Mouse (Mus musculus) forebrain, embryonic 13.5 days (tissue): ENCODE data around the gene Tex48. TPM values are rescaled to one million over a fixed set of nuclear protein-coding genes. Genes with fewer than 3 reads are reported as not detected.

Experiments
- ATAC-seq: fragments of 200-750 bp; cut with Nextera tagmentation; 2 replicates; pipeline ENCODE4 v1.8.0; 2017
- H3K27ac ChIP-seq: fragments of 300-500 bp; sonication (generic); 2 replicates; pipeline ENCODE4 v1.5.1; 2015; ENCODE audit warnings: inconsistent platforms, mild to moderate bottlenecking, moderate library complexity
- H3K27me3 ChIP-seq: fragments of 300-500 bp; sonication (generic); 2 replicates; pipeline ENCODE4 v1.6.1; 2015; ENCODE audit warnings: mild to moderate bottlenecking, inconsistent platforms
- H3K36me3 ChIP-seq: fragments of 300-500 bp; sonication (generic); 2 replicates; pipeline ENCODE4 v1.6.1; 2015; ENCODE audit warnings: mild to moderate bottlenecking, inconsistent platforms; ENCODE audit not compliant: poor library complexity, severe bottlenecking
- H3K4me1 ChIP-seq: fragments of 300-500 bp; sonication (generic); 2 replicates; pipeline ENCODE4 v1.6.1; 2015; ENCODE audit warnings: inconsistent platforms
- H3K4me2 ChIP-seq: fragments of 300-500 bp; sonication (generic); 2 replicates; pipeline ENCODE4 v1.6.1; 2015; ENCODE audit warnings: inconsistent platforms, mild to moderate bottlenecking, moderate library complexity
- H3K4me3 ChIP-seq: fragments of 300-500 bp; sonication (generic); 2 replicates; pipeline ENCODE4 v1.5.1; 2015; ENCODE audit warnings: mild to moderate bottlenecking, inconsistent platforms
- H3K9ac ChIP-seq: fragments of 300-500 bp; sonication (generic); 2 replicates; pipeline ENCODE4 v1.6.1; 2015; ENCODE audit warnings: mild to moderate bottlenecking, inconsistent platforms
- H3K9me3 ChIP-seq: fragments of 300-500 bp; sonication (generic); replicated peaks from 2 replicates; pipeline ENCODE4 v1.6.1; 2016; ENCODE audit warnings: inconsistent platforms
- WGBS: fragments of 180-500 bp; shearing (Covaris S2); methylation state at CpG from one replicate; pipeline ENCODE4 v1.1.7; 2015; 5-methylcytosine and 5-hydroxymethylcytosine counted together
- polyA plus RNA-seq: library from polyadenylated mRNA; unstranded; fragments of >200 nt; fragmentation: Nextera tagmentation; extraction: Ambion mirVana; gene quantifications from 2 replicates; pipeline ENCODE4 v1.2.1, GENCODE M21; 2015

The Tex48 gene
- polyA plus RNA-seq, result not detected in 2 replicates

GRCm38 (mm10) chr4:63622378-63622835 lies at the start of gene Tex48:
Tex48 (minus strand) TSS chr4:63622428.
- WGBS, result 57% methylated on average over 5 of the region's 5 CpGs
- H3K27ac ChIP-seq, result no peak within 1 kb of the TSS
- H3K27me3 ChIP-seq, result no peaks in the 10 kb centered on the region
- no peak within 1 kb of the TSS for H3K9ac ChIP-seq
- H3K4me2 ChIP-seq, result no peak within 1 kb of the TSS
- no peaks in the 10 kb centered on the region for H3K9me3 ChIP-seq
- no peaks in the 10 kb centered on the region for H3K4me1 ChIP-seq
- no peaks in the 10 kb centered on the region for H3K36me3 ChIP-seq
- no peak for ATAC-seq
- H3K4me3 ChIP-seq, result no peak within 1 kb of the TSS

GRCm38 (mm10) chr4:63668255-63668654 lies 46.0 kb upstream of the Tex48 start:
- no peak overlapping the region for H3K9ac ChIP-seq

GRCm38 (mm10) chr4:63665738-63666137 lies 43.5 kb upstream of the Tex48 start:
- H3K27ac ChIP-seq, result no peak overlapping the region
- no peaks in the 10 kb centered on the region for H3K27me3 ChIP-seq
- no peak overlapping the region for H3K4me3 ChIP-seq
- H3K4me1 ChIP-seq, result peaks cover 3% of the 10 kb centered on the region; the same call in 1 of the 2 replicates
- no peaks in the 10 kb centered on the region for H3K36me3 ChIP-seq
- 62% methylated on average over 7 of the region's 7 CpGs for WGBS
- peak; percentile 82; the same call in 1 of the 2 replicates for ATAC-seq
- H3K4me2 ChIP-seq, result no peak overlapping the region
- H3K9me3 ChIP-seq, result no peaks in the 10 kb centered on the region
- no peak overlapping the region for H3K9ac ChIP-seq

More at GRCm38 (mm10) chr4:63668255-63668654, 46.0 kb upstream of the Tex48 start:
- Histone ChIP-seq H3K4me3 (no peak overlapping the region), H3K4me2 (no peak overlapping the region), H3K4me1 (no peaks in the 10 kb centered on the region), H3K9me3 (no peaks in the 10 kb centered on the region), H3K36me3 (no peaks in the 10 kb centered on the region), H3K27me3 (no peaks in the 10 kb centered on the region), H3K27ac (no peak overlapping the region)
- 76% methylated on average over 4 of the region's 4 CpGs for WGBS
- ATAC-seq, result no peak

GRCm38 (mm10) chr4:63663279-63663678 lies 41.1 kb upstream of the Tex48 start, which contains the start of gene Gm11214:
Gm11214 (minus strand) TSS chr4:63663379.
- H3K27me3 ChIP-seq, result no peaks in the 10 kb centered on the region
- H3K9ac ChIP-seq, result no peak within 1 kb of the TSS
- no peak for ATAC-seq
- H3K36me3 ChIP-seq, result no peaks in the 10 kb centered on the region
- no peak within 1 kb of the TSS for H3K4me3 ChIP-seq
- no peak within 1 kb of the TSS for H3K4me2 ChIP-seq
- H3K27ac ChIP-seq, result no peak within 1 kb of the TSS
- H3K4me1 ChIP-seq, result peaks cover 3% of the 10 kb centered on the region; the same call in 1 of the 2 replicates
- WGBS, result 92% methylated on average over 6 of the region's 6 CpGs
- no peaks in the 10 kb centered on the region for H3K9me3 ChIP-seq

GRCm38 (mm10) chr4:63661857-63662256 lies 39.6 kb upstream of the Tex48 start:
- no peaks in the 10 kb centered on the region for H3K27me3 ChIP-seq
- no peak overlapping the region for H3K4me3 ChIP-seq
- no peak overlapping the region for H3K27ac ChIP-seq
- ATAC-seq, result no peak
- no peaks in the 10 kb centered on the region for H3K9me3 ChIP-seq
- 21% methylated on average over 1 of the region's 1 CpGs for WGBS
- no peak overlapping the region for H3K9ac ChIP-seq
- H3K4me1 ChIP-seq, result peaks cover 3% of the 10 kb centered on the region; the same call in 1 of the 2 replicates
- H3K4me2 ChIP-seq, result no peak overlapping the region
- H3K36me3 ChIP-seq, result no peaks in the 10 kb centered on the region

GRCm38 (mm10) chr4:63661426-63661825 lies 39.2 kb upstream of the Tex48 start:
- H3K36me3 ChIP-seq, result no peaks in the 10 kb centered on the region
- H3K9ac ChIP-seq, result no peak overlapping the region
- H3K27me3 ChIP-seq, result no peaks in the 10 kb centered on the region
- H3K9me3 ChIP-seq, result no peaks in the 10 kb centered on the region
- H3K4me1 ChIP-seq, result peaks cover 3% of the 10 kb centered on the region; the same call in 1 of the 2 replicates
- H3K27ac ChIP-seq, result no peak overlapping the region
- ATAC-seq, result no peak
- H3K4me3 ChIP-seq, result no peak overlapping the region
- H3K4me2 ChIP-seq, result no peak overlapping the region
- 3% methylated on average over 1 of the region's 1 CpGs for WGBS

GRCm38 (mm10) chr4:63659775-63660174 lies 37.5 kb upstream of the Tex48 start:
- H3K27ac ChIP-seq, result no peak overlapping the region
- H3K4me2 ChIP-seq, result no peak overlapping the region
- no peak overlapping the region for H3K4me3 ChIP-seq
- H3K9ac ChIP-seq, result no peak overlapping the region
- ATAC-seq, result no peak
- no peaks in the 10 kb centered on the region for H3K36me3 ChIP-seq
- WGBS, result 81% methylated on average over 1 of the region's 1 CpGs
- no peaks in the 10 kb centered on the region for H3K9me3 ChIP-seq
- no peaks in the 10 kb centered on the region for H3K27me3 ChIP-seq
- peaks cover 3% of the 10 kb centered on the region; the same call in 1 of the 2 replicates for H3K4me1 ChIP-seq

- no peaks in the 10 kb centered on the region for H3K36me3 ChIP-seq
These were observed 36.9 kb upstream of the Tex48 start for GRCm38 (mm10) chr4:63659086-63659485.

GRCm38 (mm10) chr4:63654381-63654780 lies 32.2 kb upstream of the Tex48 start:
- Histone ChIP-seq H3K9ac (no peak overlapping the region), H3K27ac (no peak overlapping the region), H3K4me3 (no peak overlapping the region), H3K4me2 (no peak overlapping the region), H3K4me1 (no peaks in the 10 kb centered on the region), H3K27me3 (no peaks in the 10 kb centered on the region), H3K9me3 (no peaks in the 10 kb centered on the region), H3K36me3 (no peaks in the 10 kb centered on the region)
- 95% methylated on average over 1 of the region's 1 CpGs for WGBS
- no peak for ATAC-seq

More at GRCm38 (mm10) chr4:63659086-63659485, 36.9 kb upstream of the Tex48 start:
- Histone ChIP-seq H3K9me3 (no peaks in the 10 kb centered on the region), H3K9ac (no peak overlapping the region), H3K4me3 (no peak overlapping the region), H3K4me1 (peaks cover 3% of the 10 kb centered on the region; the same call in 1 of the 2 replicates), H3K27me3 (no peaks in the 10 kb centered on the region), H3K27ac (no peak overlapping the region), H3K4me2 (no peak overlapping the region)
- WGBS, result 4% methylated on average over 4 of the region's 4 CpGs
- ATAC-seq, result no peak

- ATAC-seq, result no peak
- H3K9me3 ChIP-seq, result no peaks in the 10 kb centered on the region
- H3K27ac ChIP-seq, result no peak overlapping the region
- no peak overlapping the region for H3K9ac ChIP-seq
- H3K36me3 ChIP-seq, result no peaks in the 10 kb centered on the region
- H3K27me3 ChIP-seq, result no peaks in the 10 kb centered on the region
- H3K4me3 ChIP-seq, result no peak overlapping the region
- H3K4me1 ChIP-seq, result no peaks in the 10 kb centered on the region
- H3K4me2 ChIP-seq, result no peak overlapping the region
These were observed 21.9 kb upstream of the Tex48 start for GRCm38 (mm10) chr4:63643956-63644726.

GRCm38 (mm10) chr4:63639842-63640241 lies 17.6 kb upstream of the Tex48 start:
- Histone ChIP-seq H3K4me3 (no peak overlapping the region), H3K36me3 (no peaks in the 10 kb centered on the region), H3K4me1 (no peaks in the 10 kb centered on the region), H3K4me2 (no peak overlapping the region), H3K9ac (no peak overlapping the region), H3K9me3 (no peaks in the 10 kb centered on the region), H3K27ac (no peak overlapping the region), H3K27me3 (no peaks in the 10 kb centered on the region)
- no peak for ATAC-seq
- 77% methylated on average over 2 of the region's 2 CpGs for WGBS

GRCm38 (mm10) chr4:63638603-63639002 lies 16.4 kb upstream of the Tex48 start:
- Histone ChIP-seq H3K27me3 (no peaks in the 10 kb centered on the region), H3K9me3 (no peaks in the 10 kb centered on the region), H3K9ac (no peak overlapping the region), H3K36me3 (no peaks in the 10 kb centered on the region), H3K4me2 (no peak overlapping the region), H3K4me1 (no peaks in the 10 kb centered on the region), H3K4me3 (no peak overlapping the region), H3K27ac (no peak overlapping the region)
- WGBS, result 57% methylated on average over 1 of the region's 1 CpGs
- ATAC-seq, result no peak
